Mouse (Mus musculus): ENCODE results near the gene Arrdc1. TPM values are rescaled to one million over a fixed set of nuclear protein-coding genes. Genes with fewer than 3 reads are reported as not detected.

Arrdc1 gene
- polyA plus RNA-seq, 1 experiment: 102 TPM

- peak overlapping the region; percentile 50 for H3K27ac ChIP-seq (ENCODE audit: insufficient read depth, low read depth, low read length)
- H3K4me1 ChIP-seq (ENCODE audit: control insufficient read depth, insufficient read depth, low read length): peaks cover 48% of the 10 kb centered on the region
- H3K4me3 ChIP-seq (ENCODE audit: insufficient read depth, low read length): no peak overlapping the region
- TF ChIP-seq POLR2A (IDR thresholded peaks at IDR 0.05; ENCODE audit: borderline replicate concordance, low read depth, low read length): no peak
- no peak for TF ChIP-seq CTCF (IDR thresholded peaks at IDR 0.05; ENCODE audit: low read depth, low read length)
These were observed 30.0 kb downstream of the Arrdc1 start for GRCm38 (mm10) chr2:24904823-24905652.

GRCm38 (mm10) chr2:24902999-24903398 lies 32.1 kb downstream of the Arrdc1 start:
- TF ChIP-seq POLR2A (IDR thresholded peaks at IDR 0.05; ENCODE audit: borderline replicate concordance, low read depth, low read length): no peak
- no peak for TF ChIP-seq CTCF (IDR thresholded peaks at IDR 0.05; ENCODE audit: low read depth, low read length)
- H3K4me3 ChIP-seq (ENCODE audit: insufficient read depth, low read length): no peak overlapping the region
- peaks cover 47% of the 10 kb centered on the region for H3K4me1 ChIP-seq (ENCODE audit: control insufficient read depth, insufficient read depth, low read length)
- no peak overlapping the region for H3K27ac ChIP-seq (ENCODE audit: insufficient read depth, low read depth, low read length)

GRCm38 (mm10) chr2:24901055-24901454 lies 34.0 kb downstream of the Arrdc1 start:
- H3K27ac ChIP-seq (ENCODE audit: insufficient read depth, low read depth, low read length): no peak overlapping the region
- no peak for TF ChIP-seq CTCF (IDR thresholded peaks at IDR 0.05; ENCODE audit: low read depth, low read length)
- TF ChIP-seq POLR2A (IDR thresholded peaks at IDR 0.05; ENCODE audit: borderline replicate concordance, low read depth, low read length): no peak
- H3K4me1 ChIP-seq (ENCODE audit: control insufficient read depth, insufficient read depth, low read length): peaks cover 48% of the 10 kb centered on the region
- H3K4me3 ChIP-seq (ENCODE audit: insufficient read depth, low read length): no peak overlapping the region

GRCm38 (mm10) chr2:24899292-24899691 lies 35.8 kb downstream of the Arrdc1 start:
- TF ChIP-seq POLR2A (IDR thresholded peaks at IDR 0.05; ENCODE audit: borderline replicate concordance, low read depth, low read length) (no peak), CTCF (IDR thresholded peaks at IDR 0.05; ENCODE audit: low read depth, low read length) (no peak)
- no peak overlapping the region for H3K4me3 ChIP-seq (ENCODE audit: insufficient read depth, low read length)
- no peak overlapping the region for H3K27ac ChIP-seq (ENCODE audit: insufficient read depth, low read depth, low read length)
- H3K4me1 ChIP-seq (ENCODE audit: control insufficient read depth, insufficient read depth, low read length): peaks cover 35% of the 10 kb centered on the region

- H3K4me3 ChIP-seq (ENCODE audit: insufficient read depth, low read length): no peak overlapping the region
- peaks cover 36% of the 10 kb centered on the region for H3K4me1 ChIP-seq (ENCODE audit: control insufficient read depth, insufficient read depth, low read length)
- no peak for TF ChIP-seq CTCF (IDR thresholded peaks at IDR 0.05; ENCODE audit: low read depth, low read length)
- no peak for TF ChIP-seq POLR2A (IDR thresholded peaks at IDR 0.05; ENCODE audit: borderline replicate concordance, low read depth, low read length)
- H3K27ac ChIP-seq (ENCODE audit: insufficient read depth, low read depth, low read length): no peak overlapping the region
These were observed 38.3 kb downstream of the Arrdc1 start for GRCm38 (mm10) chr2:24896761-24897160.

GRCm38 (mm10) chr2:24894211-24894610 lies 40.8 kb downstream of the Arrdc1 start:
- Histone ChIP-seq H3K4me3 (ENCODE audit: insufficient read depth, low read length) (no peak overlapping the region), H3K27ac (ENCODE audit: insufficient read depth, low read depth, low read length) (no peak overlapping the region), H3K4me1 (ENCODE audit: control insufficient read depth, insufficient read depth, low read length) (peaks cover 36% of the 10 kb centered on the region)
- TF ChIP-seq POLR2A (IDR thresholded peaks at IDR 0.05; ENCODE audit: borderline replicate concordance, low read depth, low read length) (no peak), CTCF (IDR thresholded peaks at IDR 0.05; ENCODE audit: low read depth, low read length) (no peak)

GRCm38 (mm10) chr2:24892318-24892717 lies 42.7 kb downstream of the Arrdc1 start:
- H3K4me1 ChIP-seq (ENCODE audit: control insufficient read depth, insufficient read depth, low read length): peaks cover 32% of the 10 kb centered on the region
- TF ChIP-seq CTCF (IDR thresholded peaks at IDR 0.05; ENCODE audit: low read depth, low read length) (no peak), POLR2A (IDR thresholded peaks at IDR 0.05; ENCODE audit: borderline replicate concordance, low read depth, low read length) (no peak)
- no peak overlapping the region for H3K4me3 ChIP-seq (ENCODE audit: insufficient read depth, low read length)
- H3K27ac ChIP-seq (ENCODE audit: insufficient read depth, low read depth, low read length): no peak overlapping the region

GRCm38 (mm10) chr2:24890541-24891447 lies 44.3 kb downstream of the Arrdc1 start:
- H3K4me3 ChIP-seq (ENCODE audit: insufficient read depth, low read length): no peak overlapping the region
- H3K27ac ChIP-seq (ENCODE audit: insufficient read depth, low read depth, low read length): no peak overlapping the region
- TF ChIP-seq POLR2A (IDR thresholded peaks at IDR 0.05; ENCODE audit: borderline replicate concordance, low read depth, low read length) (no peak), CTCF (IDR thresholded peaks at IDR 0.05; ENCODE audit: low read depth, low read length) (no peak)
- peaks cover 20% of the 10 kb centered on the region for H3K4me1 ChIP-seq (ENCODE audit: control insufficient read depth, insufficient read depth, low read length)

GRCm38 (mm10) chr2:24888895-24889294 lies 46.2 kb downstream of the Arrdc1 start:
- Histone ChIP-seq H3K4me1 (ENCODE audit: control insufficient read depth, insufficient read depth, low read length) (peaks cover 22% of the 10 kb centered on the region), H3K4me3 (ENCODE audit: insufficient read depth, low read length) (no peak overlapping the region), H3K27ac (ENCODE audit: insufficient read depth, low read depth, low read length) (no peak overlapping the region)
- no peak for TF ChIP-seq POLR2A (IDR thresholded peaks at IDR 0.05; ENCODE audit: borderline replicate concordance, low read depth, low read length)
- no peak for TF ChIP-seq CTCF (IDR thresholded peaks at IDR 0.05; ENCODE audit: low read depth, low read length)
